Mouse (Mus musculus): ENCODE measurements at regions not wholly inside any gene's neighbourhood (a gene's known extent, or its start where the extent isn't known, plus 50 kb on each side); places are given as distances from the start of the nearest gene placed in this dataset.

- DNase-seq: no peak
Observed at GRCm38 (mm10) chr16:78877941-78878340, 52.8 kb upstream of the Chodl start.

GRCm38 (mm10) chr16:78859006-78859405 is 71.7 kb upstream of the Chodl start:
- DNase-seq: no peak

GRCm38 (mm10) chr16:78830957-78831356 is 99.8 kb upstream of the Chodl start:
- DNase-seq: no peak

- no peak for DNase-seq
Observed at GRCm38 (mm10) chr16:78827739-78828138, 103.0 kb upstream of the Chodl start.

GRCm38 (mm10) chr16:78790064-78790463 is 140.7 kb upstream of the Chodl start:
- no peak for DNase-seq

GRCm38 (mm10) chr16:78759226-78759625 is 171.5 kb upstream of the Chodl start:
- no peak for DNase-seq

GRCm38 (mm10) chr16:78737902-78738301 is 161.4 kb upstream of the D16Ertd472e start:
- no peak for DNase-seq

GRCm38 (mm10) chr16:78730583-78731501 is 154.3 kb upstream of the D16Ertd472e start:
- no peak for DNase-seq

- no peak for DNase-seq
Observed at GRCm38 (mm10) chr16:78725541-78725940, 149.0 kb upstream of the D16Ertd472e start.

GRCm38 (mm10) chr16:78709943-78710342 is 133.4 kb upstream of the D16Ertd472e start:
- DNase-seq: no peak

- no peak for DNase-seq
Observed at GRCm38 (mm10) chr16:78707566-78707965, 131.1 kb upstream of the D16Ertd472e start.

- no peak for DNase-seq
Observed at GRCm38 (mm10) chr16:78707165-78707564, 130.7 kb upstream of the D16Ertd472e start.

GRCm38 (mm10) chr16:78697514-78698209 is 121.2 kb upstream of the D16Ertd472e start:
- DNase-seq: no peak

- DNase-seq: no peak
Observed at GRCm38 (mm10) chr16:78688251-78688650, 111.7 kb upstream of the D16Ertd472e start.

- DNase-seq: no peak
Observed at GRCm38 (mm10) chr16:78685160-78685559, 108.7 kb upstream of the D16Ertd472e start.

- DNase-seq: no peak
Observed at GRCm38 (mm10) chr16:78684031-78684430, 107.5 kb upstream of the D16Ertd472e start.

GRCm38 (mm10) chr16:78661126-78661525 is 84.6 kb upstream of the D16Ertd472e start:
- DNase-seq: no peak

GRCm38 (mm10) chr16:78644710-78645109 is 68.2 kb upstream of the D16Ertd472e start:
- no peak for DNase-seq

- no peak for DNase-seq
Observed at GRCm38 (mm10) chr16:78641717-78642116, 65.2 kb upstream of the D16Ertd472e start.

- DNase-seq: no peak
Observed at GRCm38 (mm10) chr16:78641205-78641604, 64.7 kb upstream of the D16Ertd472e start.

GRCm38 (mm10) chr16:78637452-78637851 is 60.9 kb upstream of the D16Ertd472e start:
- no peak for DNase-seq

GRCm38 (mm10) chr16:78637015-78637414 is 60.5 kb upstream of the D16Ertd472e start:
- DNase-seq: peak in 1 of 2 experiments; percentile 43

- no peak for DNase-seq
Observed at GRCm38 (mm10) chr16:78635774-78636173, 59.3 kb upstream of the D16Ertd472e start.

- DNase-seq: peak; percentile 59 to 86
Observed at GRCm38 (mm10) chr16:78635257-78635656, 58.7 kb upstream of the D16Ertd472e start.

Measured in kidney, postnatal 36 days (tissue).